Mouse (Mus musculus) forebrain, embryonic 12.5 days (tissue): ENCODE data around the gene Nop16. TPM values are rescaled to one million over a fixed set of nuclear protein-coding genes. Genes with fewer than 3 reads are reported as not detected.
A peak's percentile ranks its signal among the peaks of the same experiment; 100 is the strongest.
"Not testable (repeated sequence)": the region's sequence is repeated elsewhere in the genome, so short reads cannot be mapped to it uniquely, and the experiment has no call there.

ENCODE experiments used
- ATAC-seq: fragments of 200-750 bp; cut with Nextera tagmentation; 2 replicates; pipeline ENCODE4 v1.8.0; 2017; ENCODE audit warnings: moderate TSS enrichment; ENCODE audit not compliant: low FRiP score
- H3K27ac ChIP-seq: fragments of 300-500 bp; sonication (generic); 2 replicates; pipeline ENCODE4 v1.5.1; 2016; ENCODE audit warnings: mild to moderate bottlenecking
- H3K27me3 ChIP-seq: fragments of 300-500 bp; sonication (generic); 2 replicates; pipeline ENCODE4 v1.6.1; 2016; ENCODE audit warnings: mild to moderate bottlenecking
- H3K36me3 ChIP-seq: fragments of 300-500 bp; sonication (generic); replicated peaks from 2 replicates; pipeline ENCODE4 v1.6.1; 2016; ENCODE audit warnings: mild to moderate bottlenecking
- H3K4me1 ChIP-seq: fragments of 300-500 bp; sonication (generic); 2 replicates; pipeline ENCODE4 v1.6.1; 2016
- H3K4me2 ChIP-seq: fragments of 300-500 bp; sonication (generic); 2 replicates; pipeline ENCODE4 v1.6.1; 2016; ENCODE audit warnings: mild to moderate bottlenecking, moderate library complexity
- H3K4me3 ChIP-seq: fragments of 300-500 bp; sonication (generic); replicated peaks from 2 replicates; pipeline ENCODE4 v1.5.1; 2016; ENCODE audit warnings: mild to moderate bottlenecking
- H3K9ac ChIP-seq: fragments of 300-500 bp; sonication (generic); 2 replicates; pipeline ENCODE4 v1.6.1; 2016; ENCODE audit warnings: mild to moderate bottlenecking
- H3K9me3 ChIP-seq: fragments of 300-500 bp; sonication (generic); 2 replicates; pipeline ENCODE4 v1.6.1; 2016
- WGBS: fragments of 180-500 bp; shearing (Covaris S2); methylation state at CpG from one replicate; pipeline ENCODE4 v1.1.7; 2016; 5-methylcytosine and 5-hydroxymethylcytosine counted together
- polyA plus RNA-seq: library from polyadenylated mRNA; unstranded; fragments of >200 nt; fragmentation: Nextera tagmentation; extraction: Ambion mirVana; gene quantifications from 2 replicates; pipeline ENCODE4 v1.2.1, GENCODE M21; 2016

Gene Nop16
- polyA plus RNA-seq, result 60.4 and 62.0 TPM in 2 replicates

DNA sequence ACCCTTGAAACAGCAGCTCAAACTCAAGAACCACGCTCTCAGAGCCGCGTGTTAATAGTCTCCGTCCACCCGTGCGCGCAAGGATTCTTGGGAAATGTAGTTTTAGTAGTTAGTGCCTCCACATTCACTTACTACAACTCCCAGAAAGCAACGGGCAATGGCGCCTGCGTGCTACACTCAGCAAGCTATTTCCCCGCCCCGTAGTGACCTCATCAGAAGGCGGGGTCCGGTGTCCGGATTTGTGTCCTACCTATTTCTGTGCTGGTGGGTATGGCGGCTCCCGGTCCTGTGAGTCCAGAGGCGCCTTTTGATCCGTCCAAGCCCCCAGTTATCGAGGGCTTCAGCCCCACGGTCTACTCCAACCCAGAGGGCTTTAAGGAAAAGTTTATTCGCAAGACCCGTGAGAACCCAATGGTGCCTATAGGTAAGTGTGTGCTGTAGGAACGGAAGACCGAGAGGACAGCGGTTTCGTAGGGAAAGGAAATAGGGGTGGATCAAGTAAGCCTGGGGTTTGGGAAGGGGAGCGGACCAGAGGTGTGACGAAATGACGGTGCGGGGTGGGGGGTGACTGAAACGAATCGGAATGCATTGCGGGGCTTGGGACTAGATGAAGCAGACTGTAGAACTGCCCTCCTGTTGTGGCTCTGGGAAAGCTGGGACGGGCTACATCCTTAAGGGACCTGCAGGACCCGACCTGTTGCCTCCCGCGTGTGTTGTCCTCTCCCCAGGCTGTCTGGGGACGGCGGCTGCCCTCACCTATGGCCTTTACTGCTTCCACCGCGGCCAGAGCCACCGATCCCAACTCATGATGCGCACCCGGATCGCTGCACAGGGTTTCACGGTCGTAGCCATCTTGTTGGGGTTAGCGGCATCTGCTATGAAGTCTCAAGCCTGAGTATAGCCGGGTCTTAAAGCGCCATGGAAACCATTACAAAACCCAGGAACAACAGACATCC, at the start of gene Nop16, which contains the start of gene Higd2a:
Gene Nop16 (minus strand): TSS at position 95 of the 956 bp plus-strand sequence.
Gene Higd2a (plus strand): TSS at position 212 of the 956 bp plus-strand sequence.
- peak within 1 kb of the TSS; percentile 77 for H3K4me3 ChIP-seq
- H3K9me3 ChIP-seq, result no peaks in the 10 kb centered on the region
- H3K4me1 ChIP-seq, result peaks cover 25% of the 10 kb centered on the region
- H3K27me3 ChIP-seq, result no peaks in the 10 kb centered on the region
- peak; percentile 97 for ATAC-seq
- peak within 1 kb of the TSS; percentile 78 for H3K4me2 ChIP-seq
- peaks cover 33% of the 10 kb centered on the region for H3K36me3 ChIP-seq
- peak within 1 kb of the TSS; percentile 79 for H3K27ac ChIP-seq
- WGBS, result under 1% methylated on average over 51 of the region's 51 CpGs
- peak within 1 kb of the TSS; percentile 78 for H3K9ac ChIP-seq

DNA sequence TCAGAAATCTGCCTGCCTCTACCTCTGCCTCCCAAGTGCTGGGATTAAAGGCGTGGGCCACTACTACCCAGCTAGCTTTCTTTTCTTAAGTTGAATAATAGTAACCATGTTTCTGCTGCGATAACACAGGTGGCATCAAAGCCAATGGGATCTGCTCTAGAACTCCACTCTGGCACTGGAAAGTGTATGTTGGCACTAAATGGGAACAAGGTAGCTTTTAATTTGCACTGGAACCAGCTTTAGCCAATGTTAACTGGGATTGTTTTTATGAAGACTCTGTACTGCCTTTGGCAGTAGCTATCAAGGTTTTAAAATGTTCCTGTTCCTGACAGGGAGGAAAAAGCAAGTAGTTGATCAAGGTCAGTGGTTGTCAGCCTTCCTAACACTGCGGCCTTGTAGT, 45.1 kb upstream of the Nop16 start:
- Histone ChIP-seq H3K4me2 (no peak overlapping the region), H3K27me3 (no peaks in the 10 kb centered on the region), H3K4me1 (no peaks in the 10 kb centered on the region), H3K27ac (no peak overlapping the region), H3K36me3 (peaks cover 34% of the 10 kb centered on the region), H3K9ac (no peak overlapping the region), H3K9me3 (no peaks in the 10 kb centered on the region), H3K4me3 (no peak overlapping the region)
- ATAC-seq, result no peak
- 92% methylated on average over 3 of the region's 3 CpGs for WGBS

DNA sequence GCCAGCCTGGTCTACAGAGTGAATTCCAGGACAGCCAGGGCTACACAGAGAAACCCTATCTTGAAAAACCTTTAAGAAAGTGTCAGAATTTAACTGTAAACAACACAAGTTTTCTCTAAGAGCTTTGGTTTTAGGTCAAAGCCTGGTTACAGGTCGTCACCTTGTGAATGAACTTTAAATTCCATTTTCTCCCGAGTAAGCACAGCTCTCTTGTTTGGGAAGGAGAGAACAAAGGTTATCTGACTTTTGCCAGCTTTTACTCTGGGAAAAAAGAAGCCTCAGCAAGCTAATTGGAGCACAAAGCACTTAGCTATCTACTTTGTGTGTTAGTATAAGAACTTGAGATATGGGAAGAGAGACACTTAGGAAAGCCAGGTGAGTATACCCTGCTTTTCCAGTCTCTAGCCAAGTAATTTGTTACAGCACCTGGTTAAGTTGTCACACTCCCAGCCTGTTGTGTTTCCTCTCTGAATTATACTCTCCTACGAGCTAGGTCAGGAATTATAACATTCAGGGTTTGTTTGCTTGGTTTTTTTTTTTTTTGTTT, 42.9 kb upstream of the Nop16 start:
- Histone ChIP-seq H3K9ac (no peak overlapping the region), H3K36me3 (peaks cover 23% of the 10 kb centered on the region), H3K27ac (no peak overlapping the region), H3K9me3 (no peaks in the 10 kb centered on the region), H3K4me1 (no peaks in the 10 kb centered on the region), H3K4me2 (no peak overlapping the region), H3K4me3 (no peak overlapping the region), H3K27me3 (no peaks in the 10 kb centered on the region)
- 73% methylated on average over 3 of the region's 3 CpGs for WGBS
- ATAC-seq, result no peak

DNA sequence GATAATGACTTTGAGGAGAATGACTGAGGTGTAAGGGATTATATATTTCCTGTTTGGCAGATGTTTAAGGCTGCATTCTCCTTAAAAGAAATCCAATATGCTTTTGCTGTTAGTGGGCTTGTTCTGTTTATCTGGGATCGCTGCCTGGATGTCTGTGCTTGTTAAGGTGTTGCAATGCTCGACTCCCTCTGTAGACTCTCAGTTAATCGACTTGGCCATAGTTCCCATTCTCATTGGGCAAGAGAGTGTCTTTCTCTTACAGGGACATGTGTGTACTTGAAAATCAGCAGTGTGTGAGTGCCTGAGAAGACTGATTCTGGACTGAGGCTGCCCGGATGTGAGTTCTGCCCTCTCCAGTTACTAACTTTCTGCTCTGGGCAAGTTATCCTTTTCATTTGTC, 39.2 kb upstream of the Nop16 start:
- WGBS, result 94% methylated on average over 4 of the region's 4 CpGs
- no peaks in the 10 kb centered on the region for H3K27me3 ChIP-seq
- no peaks in the 10 kb centered on the region for H3K9me3 ChIP-seq
- no peak overlapping the region for H3K9ac ChIP-seq
- no peak for ATAC-seq
- H3K4me2 ChIP-seq, result no peak overlapping the region
- no peak overlapping the region for H3K4me3 ChIP-seq
- H3K27ac ChIP-seq, result no peak overlapping the region
- 0 out of 2 replicates have a peak, but pooled peaks cover 5% of the 10 kb centered on the region for H3K4me1 ChIP-seq
- peaks cover 19% of the 10 kb centered on the region for H3K36me3 ChIP-seq

GRCm38 (mm10) chr13:54621960-54622521, 32.2 kb upstream of the Nop16 start:
- Histone ChIP-seq H3K4me3 (peak overlapping the region; percentile 84), H3K4me1 (peaks cover 22% of the 10 kb centered on the region), H3K27ac (peak overlapping the region; percentile 57), H3K9ac (peak overlapping the region; percentile 89), H3K27me3 (peaks cover 14% of the 10 kb centered on the region; the same call in 1 of the 2 replicates), H3K36me3 (no peaks in the 10 kb centered on the region), H3K4me2 (peak overlapping the region; percentile 95), H3K9me3 (no peaks in the 10 kb centered on the region)
- peak; percentile 65 for ATAC-seq
- WGBS, result 2% methylated on average over 27 of the region's 27 CpGs

DNA sequence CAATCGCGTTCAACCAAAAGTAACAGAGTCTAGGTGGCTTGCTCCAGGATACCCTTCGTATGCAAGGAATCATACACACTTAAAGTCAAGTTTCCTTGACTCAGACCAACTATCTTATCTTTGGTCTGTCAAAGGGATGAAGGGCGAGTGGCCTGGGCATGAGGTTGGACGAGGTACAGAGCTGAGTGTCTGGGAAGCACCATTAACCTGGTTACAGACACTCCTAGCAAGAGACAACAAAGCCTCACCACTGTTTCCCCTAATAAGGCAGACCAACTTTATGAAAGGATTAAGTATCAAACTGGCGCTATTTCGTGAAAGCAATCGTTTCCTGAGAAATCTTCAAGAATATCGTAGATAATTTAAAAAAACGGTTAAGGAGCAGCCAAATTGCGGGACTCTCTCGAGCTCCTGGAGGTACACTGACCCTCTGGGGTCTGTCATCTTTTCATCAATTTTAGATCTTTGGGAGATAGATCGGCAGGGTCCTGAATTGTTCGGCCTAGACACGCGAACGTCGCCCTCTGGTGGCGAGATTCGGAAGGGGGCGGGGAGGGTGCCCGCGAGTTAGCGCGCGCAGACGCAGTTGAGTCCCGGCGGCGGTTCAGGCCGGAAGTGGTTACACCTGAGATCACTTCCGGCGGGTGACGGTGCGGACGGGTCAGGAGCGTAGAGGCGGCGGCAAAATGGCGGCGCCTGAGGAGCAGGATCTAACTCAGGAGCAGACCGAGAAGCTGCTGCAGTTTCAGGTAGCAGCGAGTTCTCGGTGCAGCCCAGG, 31.5 kb upstream of the Nop16 start, which contains the start of gene Faf2:
Gene Faf2 (plus strand): TSS at position 630 of the 778 bp plus-strand sequence.
- Histone ChIP-seq H3K4me2 (peak within 1 kb of the TSS; percentile 95), H3K9ac (peak within 1 kb of the TSS; percentile 89), H3K4me3 (peak within 1 kb of the TSS; percentile 84), H3K4me1 (peaks cover 22% of the 10 kb centered on the region), H3K27me3 (peaks cover 14% of the 10 kb centered on the region; the same call in 1 of the 2 replicates), H3K36me3 (no peaks in the 10 kb centered on the region), H3K9me3 (no peaks in the 10 kb centered on the region), H3K27ac (peak within 1 kb of the TSS; percentile 57)
- ATAC-seq, result peak; percentile 96
- WGBS, result 12% methylated on average over 42 of the region's 44 CpGs

- Histone ChIP-seq H3K27me3 (peaks cover 14% of the 10 kb centered on the region; the same call in 1 of the 2 replicates), H3K36me3 (no peaks in the 10 kb centered on the region), H3K9me3 (no peaks in the 10 kb centered on the region), H3K4me3 (no peak overlapping the region), H3K4me2 (no peak overlapping the region), H3K27ac (no peak overlapping the region), H3K4me1 (0 out of 2 replicates have a peak, but pooled peaks cover 4% of the 10 kb centered on the region), H3K9ac (no peak overlapping the region)
- 76% methylated on average over 6 of the region's 6 CpGs for WGBS
- ATAC-seq, result no peak
These were observed 27.1 kb upstream of the Nop16 start for GRCm38 (mm10) chr13:54616998-54617397.

DNA sequence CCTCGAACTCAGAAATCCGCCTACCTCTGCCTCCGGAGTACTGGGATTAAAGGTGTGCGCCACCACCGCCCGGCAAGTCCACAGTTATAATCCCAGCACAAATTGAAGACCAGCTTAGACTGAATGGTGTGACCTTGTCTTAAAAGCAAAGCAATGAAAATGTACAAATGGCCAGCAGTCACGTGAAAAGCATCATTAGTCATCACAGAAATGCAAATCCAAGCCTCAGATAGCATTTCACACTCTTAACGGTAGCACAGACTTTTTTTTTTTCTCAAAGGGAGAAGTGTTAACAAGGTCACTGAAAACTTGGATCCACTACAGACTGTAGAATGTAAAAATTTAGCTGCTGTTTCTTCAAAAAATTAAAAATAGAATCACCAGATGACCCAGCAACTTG, 26.4 kb upstream of the Nop16 start:
- no peaks in the 10 kb centered on the region for H3K9me3 ChIP-seq
- H3K27ac ChIP-seq, result no peak overlapping the region
- peaks cover 17% of the 10 kb centered on the region; the same call in 1 of the 2 replicates for H3K27me3 ChIP-seq
- no peak overlapping the region for H3K4me2 ChIP-seq
- peaks cover 7% of the 10 kb centered on the region for H3K4me1 ChIP-seq
- no peaks in the 10 kb centered on the region for H3K36me3 ChIP-seq
- H3K4me3 ChIP-seq, result no peak overlapping the region
- ATAC-seq, result no peak
- 85% methylated on average over 8 of the region's 8 CpGs for WGBS
- H3K9ac ChIP-seq, result no peak overlapping the region

- 80% methylated on average over 8 of the region's 8 CpGs for WGBS
- H3K4me2 ChIP-seq, ATAC-seq, H3K9me3 ChIP-seq, H3K4me3 ChIP-seq, H3K36me3 ChIP-seq, H3K27ac ChIP-seq, H3K9ac ChIP-seq: not testable (repeated sequence)
- H3K27me3 ChIP-seq, result peaks cover 35% of the 10 kb centered on the region
- H3K4me1 ChIP-seq, result peaks cover 22% of the 10 kb centered on the region
These were observed 23.3 kb upstream of the Nop16 start for GRCm38 (mm10) chr13:54613141-54613540.

- peak within 1 kb of the TSS; percentile 64 for H3K9ac ChIP-seq
- peak within 1 kb of the TSS; percentile 63 for H3K4me3 ChIP-seq
- H3K4me1 ChIP-seq, result peaks cover 22% of the 10 kb centered on the region
- peak within 1 kb of the TSS; percentile 53; the same call in 1 of the 2 replicates for H3K27ac ChIP-seq
- H3K36me3 ChIP-seq, result no peaks in the 10 kb centered on the region
- peak within 1 kb of the TSS; percentile 87 for H3K4me2 ChIP-seq
- under 1% methylated on average over 62 of the region's 66 CpGs for WGBS
- H3K9me3 ChIP-seq, result no peaks in the 10 kb centered on the region
- ATAC-seq, result peak; percentile 79
- H3K27me3 ChIP-seq, result peaks cover 52% of the 10 kb centered on the region
These were observed 21.3 kb upstream of the Nop16 start, which contains the start of gene Cltb for GRCm38 (mm10) chr13:54610972-54611754. Gene Cltb, minus strand, starts transcription at chr13:54611344.

GRCm38 (mm10) chr13:54610613-54610971, 20.7 kb upstream of the Nop16 start:
- no peaks in the 10 kb centered on the region for H3K9me3 ChIP-seq
- H3K27ac ChIP-seq, result peak overlapping the region; percentile 53; the same call in 1 of the 2 replicates
- peak; percentile 45; the same call in 1 of the 2 replicates for ATAC-seq
- H3K36me3 ChIP-seq, result no peaks in the 10 kb centered on the region
- H3K4me3 ChIP-seq, result peak overlapping the region; percentile 63
- H3K9ac ChIP-seq, result peak overlapping the region; percentile 64
- H3K27me3 ChIP-seq, result peaks cover 57% of the 10 kb centered on the region
- H3K4me1 ChIP-seq, result peaks cover 22% of the 10 kb centered on the region
- 7% methylated on average over 13 of the region's 13 CpGs for WGBS
- H3K4me2 ChIP-seq, result peak overlapping the region; percentile 87
